Mouse (Mus musculus): ENCODE measurements around the gene Zfp955b.
"Not testable (repeated sequence)": the region's sequence is repeated elsewhere in the genome, so short reads cannot be mapped to it uniquely, and the experiment has no call there.

DNA sequence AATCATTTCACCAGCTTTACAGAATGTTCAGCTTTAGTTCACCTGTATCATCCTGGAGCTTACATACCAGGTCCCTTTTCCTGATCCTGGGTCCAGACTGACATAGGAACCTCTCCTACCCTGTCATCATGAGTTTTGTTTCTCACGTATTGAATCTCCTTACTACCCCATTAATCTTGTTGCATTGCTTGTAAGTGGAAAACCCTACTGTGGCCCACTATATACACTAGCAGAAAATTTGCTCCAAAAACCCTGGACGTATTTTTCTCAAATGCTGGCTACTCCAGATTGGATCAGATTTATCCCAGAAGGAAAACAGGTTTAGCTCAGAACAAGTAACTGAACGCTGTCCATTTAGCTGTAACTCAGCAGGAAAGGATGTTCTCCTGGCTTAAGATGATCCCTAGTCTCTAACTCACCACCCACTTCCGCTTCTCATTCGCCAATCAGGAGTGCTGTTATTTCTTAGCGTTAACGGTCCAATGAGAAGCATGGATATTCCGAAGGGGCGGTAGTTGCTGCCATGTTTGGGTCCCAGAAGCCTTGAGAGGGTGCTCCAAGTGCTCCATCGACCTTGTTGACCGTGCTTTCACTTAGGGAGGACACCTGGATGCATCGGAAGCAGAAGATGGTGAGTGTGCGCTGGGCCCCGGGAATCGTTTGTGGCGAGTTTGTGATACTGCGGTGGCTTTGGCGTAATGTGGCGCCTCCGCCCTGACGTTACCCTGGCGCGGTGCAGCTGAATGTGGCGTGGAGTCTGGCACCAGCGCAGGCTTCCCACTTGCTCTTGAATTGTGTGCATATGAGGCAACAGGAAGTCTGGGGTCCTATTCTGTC, at the start of gene Zfp955b:
- not testable (repeated sequence) for TF ChIP-seq EP300, CTCF (IDR thresholded peaks at IDR 0.05; ENCODE audit: low read depth)
